8 mouse cellular contexts compared by ENCODE assay signal in the genomic region with DNA sequence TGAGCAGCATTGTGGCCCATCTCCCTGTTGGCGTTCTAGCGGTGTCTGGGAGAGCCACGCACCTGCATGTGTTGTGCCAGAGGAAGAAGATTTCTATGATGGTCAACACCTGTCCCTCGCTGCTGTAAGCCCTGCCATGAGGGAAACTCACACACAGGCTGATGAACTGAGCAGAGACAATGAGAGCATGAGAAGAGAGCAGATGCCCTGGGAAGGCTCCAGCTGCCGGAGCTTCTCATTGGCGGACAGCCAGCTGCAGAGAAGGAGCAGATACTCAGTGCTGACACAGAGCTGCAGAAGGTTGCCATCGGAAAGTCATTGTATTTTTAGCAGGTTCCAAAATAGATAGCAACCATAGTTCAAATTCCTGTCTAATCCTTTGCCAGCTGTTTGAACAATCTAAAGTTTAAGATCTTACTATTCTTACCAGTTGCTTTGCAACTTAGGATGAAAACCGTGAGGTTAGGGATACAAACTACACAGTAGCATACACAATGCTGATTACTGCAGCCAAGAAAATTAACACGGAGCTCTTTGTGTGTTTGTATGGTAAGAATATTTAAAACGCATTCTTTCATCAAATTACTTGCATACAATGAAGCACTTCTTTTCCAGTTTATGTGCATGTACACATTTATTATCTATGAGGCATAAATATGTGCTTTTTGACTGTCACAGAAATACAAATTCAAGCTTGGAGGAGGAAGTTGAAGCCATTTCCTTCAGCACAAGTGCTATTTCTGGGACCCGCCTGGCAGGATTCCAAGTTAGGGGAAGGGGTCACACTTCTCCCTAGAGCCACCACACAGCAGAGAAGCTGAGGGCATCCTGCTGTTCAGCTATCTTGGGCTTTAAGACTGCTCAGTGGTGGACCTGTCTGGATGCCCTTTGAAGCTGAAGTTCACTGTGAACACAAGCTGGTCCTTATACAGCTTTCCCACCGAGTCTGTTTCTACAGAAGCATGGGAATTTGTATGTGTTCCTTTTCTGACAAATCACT. TPM values are rescaled to one million over a fixed set of nuclear protein-coding genes. Genes with fewer than 3 reads are reported as not detected.
A peak's percentile ranks its signal among the peaks of the same experiment; 100 is the strongest.
DNase-seq lines count a peak whose midpoint lies in the region; ATAC-seq lines count a peak whose summit lies in the region.

No protein-coding gene starts in this region.

- no peaks in the 10 kb centered on the region for H3K36me3 ChIP-seq in embryonic facial prominence, embryonic 15.5 days
- H3K36me3 ChIP-seq in heart, embryonic 15.5 days: no peaks in the 10 kb centered on the region
- no peaks in the 10 kb centered on the region for H3K36me3 ChIP-seq in neural tube, embryonic 13.5 days

- no peaks in the 10 kb centered on the region for H3K27me3 ChIP-seq in embryonic facial prominence, embryonic 15.5 days
- no peaks in the 10 kb centered on the region for H3K27me3 ChIP-seq in heart, embryonic 15.5 days
- no peaks in the 10 kb centered on the region for H3K27me3 ChIP-seq in neural tube, embryonic 13.5 days

- 0 out of 2 replicates have a peak overlapping the region, but pooled peaks have one; percentile 22 for H3K27ac ChIP-seq in embryonic facial prominence, embryonic 15.5 days (replicated peaks)
- peak overlapping the region; percentile 70 for H3K27ac ChIP-seq in heart, embryonic 15.5 days
- peak overlapping the region; percentile 52 for H3K27ac ChIP-seq in neural tube, embryonic 13.5 days (replicated peaks)

- H3K4me3 ChIP-seq in embryonic facial prominence, embryonic 15.5 days (replicated peaks): no peak overlapping the region
- H3K4me3 ChIP-seq in heart, embryonic 15.5 days: no peak overlapping the region
- no peak overlapping the region for H3K4me3 ChIP-seq in neural tube, embryonic 13.5 days

- 49% methylated on average over 12 of the region's 12 CpGs for WGBS in embryonic facial prominence, embryonic 15.5 days
- WGBS in heart, embryonic 15.5 days: 23% methylated on average over 12 of the region's 12 CpGs
- 58% methylated on average over 12 of the region's 12 CpGs for WGBS in neural tube, embryonic 13.5 days

- peaks cover 4% of the 10 kb centered on the region for H3K4me1 ChIP-seq in embryonic facial prominence, embryonic 15.5 days
- H3K4me1 ChIP-seq in heart, embryonic 15.5 days (replicated peaks): peaks cover 21% of the 10 kb centered on the region
- H3K4me1 ChIP-seq in neural tube, embryonic 13.5 days (replicated peaks): peaks cover 17% of the 10 kb centered on the region

- no peak overlapping the region for H3K9ac ChIP-seq in embryonic facial prominence, embryonic 15.5 days
- no peak overlapping the region for H3K9ac ChIP-seq in heart, embryonic 15.5 days
- H3K9ac ChIP-seq in neural tube, embryonic 13.5 days: no peak overlapping the region

- ATAC-seq in embryonic facial prominence, embryonic 15.5 days (ENCODE audit: insufficient number of reproducible peaks, low FRiP score, low TSS enrichment, low read depth): peak; percentile 80; the same call in 1 of the 2 replicates
- ATAC-seq in heart, embryonic 15.5 days (replicated peaks; ENCODE audit: insufficient number of reproducible peaks, insufficient read depth, low FRiP score, low read depth): peak; percentile 84
- ATAC-seq in neural tube, embryonic 13.5 days (ENCODE audit: low read depth): peak; percentile 90; the same call in 1 of the 2 replicates

- no peaks in the 10 kb centered on the region for H3K9me3 ChIP-seq in embryonic facial prominence, embryonic 15.5 days (replicated peaks)
- H3K9me3 ChIP-seq in heart, embryonic 15.5 days (replicated peaks): no peaks in the 10 kb centered on the region
- no peaks in the 10 kb centered on the region for H3K9me3 ChIP-seq in neural tube, embryonic 13.5 days

- peak; percentile 42 for DNase-seq in urinary bladder, postnatal 14 days (ENCODE audit: low spot score)
- DNase-seq in urinary bladder, adult 2 months (ENCODE audit: low spot score): no peak
- DNase-seq in layer of hippocampus, postnatal 14 days (ENCODE audit: low spot score in 2 of 2): peak; percentile 65 to 77
- DNase-seq in B cell, adult 2 months: no peak
- no peak for DNase-seq in spleen, adult 12 weeks (ENCODE audit: low spot score)

- no peak overlapping the region for H3K4me2 ChIP-seq in embryonic facial prominence, embryonic 15.5 days (replicated peaks)
- H3K4me2 ChIP-seq in heart, embryonic 15.5 days: peak overlapping the region; percentile 41
- H3K4me2 ChIP-seq in neural tube, embryonic 13.5 days: no peak overlapping the region

RNA-seq across cellular contexts. Expression of a gene that starts 42.6 kb away (rescaled TPM):
- 0.09 and 0.18 TPM in 2 replicates for polyA plus RNA-seq in urinary bladder, adult 2 months (2012; rRNA removed)
- 0.81 and 0.83 TPM in 2 replicates for polyA plus RNA-seq in embryonic facial prominence, embryonic 15.5 days (2015; fragmentation: Nextera tagmentation; extraction: Ambion mirVana)
- polyA plus RNA-seq in heart, embryonic 15.5 days (2015; fragmentation: Nextera tagmentation; extraction: Ambion mirVana): 0.21 and 0.23 TPM in 2 replicates
- 1 to 10 TPM; 2.3 to 4.4 TPM for total RNA-seq in layer of hippocampus, postnatal 14 days (2021)
- 4.3 and 5.0 TPM in 2 replicates for polyA plus RNA-seq in neural tube, embryonic 13.5 days (2015; fragmentation: Nextera tagmentation; extraction: Ambion mirVana)

Comparison
In these comparisons a context has a peak if more than half of its experiments do, and no peak if none do; other contexts are left out.
1. DNase-seq: peak in urinary bladder, postnatal 14 days (single experiment) and layer of hippocampus, postnatal 14 days (2 of 2); none in urinary bladder, adult 2 months (single experiment), B cell, adult 2 months (0 of 2) and spleen, adult 12 weeks (single experiment).
2. Peak in every context shown above with its lines, with median percentiles within 50 percentile points of each other: ATAC-seq and H3K27ac ChIP-seq.